Mouse (Mus musculus) brown adipose tissue, adult 24 weeks (tissue): ENCODE results near the gene Zfp706. TPM values are rescaled to one million over a fixed set of nuclear protein-coding genes. Genes with fewer than 3 reads are reported as not detected.
"Not testable (repeated sequence)": the region's sequence is repeated elsewhere in the genome, so short reads cannot be mapped to it uniquely, and the experiment has no call there.

Experiments
- H3K27ac ChIP-seq: fragments of 200-500 bp; replicated peaks from 2 replicates; pipeline ENCODE4 v1.5.1; 2012; ENCODE audit warnings: low read depth, mild to moderate bottlenecking, low read length
- H3K4me1 ChIP-seq: fragments of 200-500 bp; 2 replicates; pipeline ENCODE4 v1.6.1; 2012; ENCODE audit warnings: low read length, mixed read lengths; ENCODE audit not compliant: control insufficient read depth, insufficient read depth, insufficient read length
- H3K4me3 ChIP-seq: fragments of 200-500 bp; 2 replicates; pipeline ENCODE4 v1.5.1; 2012; ENCODE audit warnings: low read depth, mild to moderate bottlenecking, low read length, moderate library complexity; ENCODE audit not compliant: insufficient read depth
- polyA plus RNA-seq: library from polyadenylated mRNA; stranded (reverse); fragments of >200 nt; gene quantifications from 2 replicates; pipeline ENCODE4 v1.2.4, GENCODE M21; 2012; ENCODE audit not compliant: missing spikeins, insufficient read depth, insufficient read length

Gene Zfp706
- polyA plus RNA-seq, 1 experiment, result 112 TPM

DNA sequence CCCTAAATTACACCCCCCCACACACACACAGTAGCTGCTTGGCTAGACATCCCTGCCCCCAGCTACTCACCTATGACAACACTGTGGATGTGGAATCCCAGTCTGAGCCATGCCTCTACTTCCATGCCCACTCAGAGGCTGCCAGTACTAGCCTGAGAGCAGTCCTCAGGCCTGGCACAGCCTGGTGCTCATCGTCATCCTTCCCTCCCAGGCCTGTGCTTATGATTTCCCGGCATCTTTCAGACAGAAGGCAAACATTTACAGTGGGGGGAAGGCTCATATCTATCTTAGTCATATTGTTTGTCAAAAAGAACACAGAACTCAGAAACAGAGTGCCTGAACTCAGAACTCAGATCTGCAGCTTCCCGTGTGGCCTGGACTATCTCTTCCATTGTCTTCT, 23.4 kb upstream of the Zfp706 start:
- no peak overlapping the region for H3K4me3 ChIP-seq
- no peaks in the 10 kb centered on the region for H3K4me1 ChIP-seq
- H3K27ac ChIP-seq, result no peak overlapping the region

DNA sequence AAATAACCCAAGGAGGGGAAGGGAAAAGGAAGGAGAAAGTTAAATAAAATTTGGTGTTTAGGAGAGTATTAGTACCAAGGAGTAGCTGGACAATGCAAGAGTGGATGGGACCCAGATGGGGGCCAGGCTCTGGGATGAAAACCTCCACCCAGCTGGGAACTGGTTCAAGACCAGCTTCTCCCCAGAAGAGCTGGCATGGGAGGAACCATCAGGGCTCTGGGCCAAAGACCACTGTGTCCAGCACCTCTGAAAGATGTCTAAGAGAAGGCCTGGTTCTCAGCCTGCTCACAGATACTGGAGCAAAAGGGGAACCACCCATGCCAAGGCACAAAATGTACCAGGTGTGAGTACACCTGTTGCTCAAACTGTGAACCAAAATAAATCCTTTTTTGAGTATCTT, 20.4 kb upstream of the Zfp706 start:
- H3K4me3 ChIP-seq, result no peak overlapping the region
- no peak overlapping the region for H3K27ac ChIP-seq
- no peaks in the 10 kb centered on the region for H3K4me1 ChIP-seq

DNA sequence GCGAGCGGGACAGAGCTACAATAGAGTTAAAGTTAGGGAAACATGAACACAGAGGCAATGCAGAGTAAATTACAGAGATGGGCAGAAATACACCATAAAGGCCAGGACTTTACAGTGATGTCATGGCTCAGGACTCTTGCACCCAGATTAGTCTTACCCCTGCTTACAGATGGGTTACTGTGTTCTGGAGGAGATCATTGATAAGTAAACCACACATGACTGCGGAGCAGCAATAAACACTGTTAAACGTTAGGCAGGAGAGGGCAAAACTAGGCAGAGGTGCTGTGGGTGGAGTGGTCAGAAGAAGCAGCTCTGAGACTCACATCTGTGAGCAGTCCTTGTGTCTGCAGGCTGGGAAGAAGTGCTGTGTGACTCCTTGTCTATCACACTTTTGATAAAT, 18.9 kb upstream of the Zfp706 start:
- no peaks in the 10 kb centered on the region for H3K4me1 ChIP-seq
- H3K27ac ChIP-seq, result no peak overlapping the region
- no peak overlapping the region for H3K4me3 ChIP-seq

DNA sequence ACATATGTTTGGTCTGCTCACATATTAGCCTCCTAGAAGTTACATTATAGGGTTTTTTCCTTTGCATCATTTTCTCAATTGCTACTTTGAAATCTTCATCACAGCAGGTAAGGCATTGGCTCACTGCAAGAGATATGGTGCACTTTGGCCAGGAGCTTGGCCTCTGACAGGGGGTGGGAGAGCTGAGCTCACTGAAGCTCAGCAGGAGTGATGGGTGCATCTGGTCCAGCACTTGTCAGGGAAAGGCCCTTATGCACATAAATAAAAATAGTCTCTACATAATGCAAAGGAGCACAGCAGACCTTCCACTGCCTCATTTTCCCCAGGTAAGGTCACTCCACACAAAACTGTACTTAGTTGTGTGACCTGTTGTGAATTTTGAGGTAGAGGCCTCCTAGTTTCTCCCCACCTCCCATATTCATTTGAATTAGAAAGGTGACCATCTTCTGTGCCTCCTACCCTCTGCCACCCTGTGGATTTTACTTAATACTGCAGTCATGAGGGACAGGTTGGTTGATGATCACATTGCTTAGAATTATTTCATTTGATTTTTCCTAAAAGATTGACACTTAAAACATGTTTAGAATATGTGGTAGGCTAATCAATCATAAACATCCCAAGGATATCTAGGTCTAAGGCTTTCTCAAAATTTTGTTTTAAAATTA, 13.1 kb upstream of the Zfp706 start:
- H3K4me3 ChIP-seq, result no peak overlapping the region
- H3K27ac ChIP-seq, result no peak overlapping the region

DNA sequence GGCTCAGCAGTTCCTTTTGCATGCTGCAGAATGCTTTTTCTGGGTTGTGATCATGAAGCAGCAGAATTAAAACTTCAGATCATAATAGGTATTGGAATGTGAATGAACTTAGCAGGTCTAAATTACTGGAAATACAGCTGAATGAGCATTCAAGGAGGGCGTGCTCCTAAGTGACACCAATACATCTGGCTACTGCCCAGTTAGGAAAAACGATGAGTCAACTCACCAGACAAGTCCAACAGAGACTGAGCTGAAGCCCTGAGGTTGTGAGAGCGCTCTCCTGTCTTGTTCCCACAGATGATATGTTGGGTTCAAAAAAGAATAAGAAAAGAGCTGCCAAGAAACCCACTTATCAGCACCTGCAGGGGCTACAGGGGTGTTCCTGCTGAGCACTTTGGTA, 11.9 kb upstream of the Zfp706 start:
- H3K4me1 ChIP-seq, result no peaks in the 10 kb centered on the region
- H3K4me3 ChIP-seq, result no peak overlapping the region
- no peak overlapping the region for H3K27ac ChIP-seq

More for the DNA sequence above, 13.1 kb upstream of the Zfp706 start:
- no peaks in the 10 kb centered on the region for H3K4me1 ChIP-seq

DNA sequence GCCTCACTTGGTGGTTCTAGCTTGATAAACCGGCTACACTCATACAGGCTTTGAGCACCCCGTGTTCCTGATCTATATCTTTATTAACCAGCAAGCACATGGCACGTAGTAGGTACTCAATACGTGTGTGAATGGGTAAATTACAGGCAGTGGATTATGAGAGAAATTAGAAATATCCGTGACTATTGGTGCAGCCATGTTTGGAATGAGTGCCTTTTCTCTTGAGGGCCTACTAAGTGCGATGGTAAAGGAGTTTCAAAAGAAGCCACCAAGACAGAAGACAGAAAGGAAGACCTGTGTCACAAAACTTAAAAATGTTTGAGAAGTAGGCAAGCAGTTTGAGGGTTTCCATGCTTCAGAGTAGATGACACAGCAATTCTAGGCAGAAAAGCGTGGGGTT, 4.3 kb upstream of the Zfp706 start:
- no peaks in the 10 kb centered on the region for H3K4me1 ChIP-seq
- H3K4me3 ChIP-seq, result no peak overlapping the region
- no peak overlapping the region for H3K27ac ChIP-seq

DNA sequence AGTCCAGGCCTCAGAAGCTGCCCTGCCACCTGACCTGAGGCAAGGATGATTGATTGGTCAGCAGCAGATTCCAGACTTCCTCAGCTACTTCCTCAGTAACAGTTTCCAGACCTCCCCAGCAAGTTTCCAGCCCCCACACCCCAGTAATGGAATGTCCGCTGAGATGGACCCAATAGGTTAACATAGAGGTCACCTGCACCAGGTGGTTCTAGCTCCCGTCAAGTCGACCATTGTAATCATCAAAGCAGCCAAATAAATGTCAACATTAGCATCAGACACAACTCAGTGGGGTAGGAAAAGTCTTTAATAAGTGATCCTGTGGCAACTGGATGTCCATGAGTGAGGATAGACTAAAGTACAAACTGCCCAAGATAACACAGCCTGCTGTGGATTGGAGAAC, 3.7 kb upstream of the Zfp706 start:
- Histone ChIP-seq H3K27ac (no peak overlapping the region), H3K4me3 (no peak overlapping the region), H3K4me1 (no peaks in the 10 kb centered on the region)

DNA sequence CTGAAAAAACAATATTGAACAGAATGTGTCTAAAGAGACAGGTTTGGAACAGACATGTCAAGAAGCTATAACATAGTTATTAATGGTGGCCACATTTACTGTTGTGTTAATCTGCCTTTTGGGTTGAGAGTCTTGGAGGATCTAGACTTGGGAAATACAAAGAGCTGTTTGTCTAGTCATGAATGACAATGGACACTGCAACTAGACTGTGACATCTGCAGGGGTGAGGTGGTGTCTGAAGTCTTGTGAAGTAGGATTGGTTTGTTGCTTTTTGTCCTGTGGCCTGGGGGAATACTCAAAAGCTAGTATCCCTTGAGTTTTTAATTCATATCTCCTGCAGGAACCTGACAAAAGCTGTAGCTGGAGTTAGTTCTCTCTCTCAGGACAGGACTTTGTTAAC, 973 bp upstream of the Zfp706 start:
- H3K4me3 ChIP-seq, result no peak overlapping the region
- no peak overlapping the region for H3K27ac ChIP-seq
- H3K4me1 ChIP-seq, result peaks cover 9% of the 10 kb centered on the region

DNA sequence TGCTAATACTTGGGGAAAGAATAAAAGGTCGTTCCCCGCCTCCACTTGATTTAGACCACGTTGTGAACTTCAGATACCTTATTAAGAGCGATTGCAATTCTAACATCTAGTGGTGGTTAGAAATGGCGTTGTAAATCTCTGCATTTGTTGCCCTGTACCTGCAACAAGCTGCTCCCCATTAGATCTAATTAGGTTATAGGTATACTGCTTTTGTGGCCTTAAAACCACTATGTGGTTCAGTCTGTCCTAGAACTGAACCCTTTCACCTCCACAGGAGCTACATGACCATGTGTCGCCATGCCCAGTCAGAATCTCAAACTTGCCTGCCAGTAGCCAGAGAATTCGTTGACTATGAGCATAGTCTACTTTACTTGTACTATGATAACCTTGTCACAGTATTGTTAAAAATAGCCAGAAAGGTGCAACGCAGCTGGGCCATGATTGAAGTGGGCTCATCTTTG, 416 bp upstream of the Zfp706 start:
- H3K4me3 ChIP-seq, result peak overlapping the region; percentile 93
- peak overlapping the region; percentile 98 for H3K27ac ChIP-seq
- H3K4me1 ChIP-seq, result peaks cover 9% of the 10 kb centered on the region

DNA sequence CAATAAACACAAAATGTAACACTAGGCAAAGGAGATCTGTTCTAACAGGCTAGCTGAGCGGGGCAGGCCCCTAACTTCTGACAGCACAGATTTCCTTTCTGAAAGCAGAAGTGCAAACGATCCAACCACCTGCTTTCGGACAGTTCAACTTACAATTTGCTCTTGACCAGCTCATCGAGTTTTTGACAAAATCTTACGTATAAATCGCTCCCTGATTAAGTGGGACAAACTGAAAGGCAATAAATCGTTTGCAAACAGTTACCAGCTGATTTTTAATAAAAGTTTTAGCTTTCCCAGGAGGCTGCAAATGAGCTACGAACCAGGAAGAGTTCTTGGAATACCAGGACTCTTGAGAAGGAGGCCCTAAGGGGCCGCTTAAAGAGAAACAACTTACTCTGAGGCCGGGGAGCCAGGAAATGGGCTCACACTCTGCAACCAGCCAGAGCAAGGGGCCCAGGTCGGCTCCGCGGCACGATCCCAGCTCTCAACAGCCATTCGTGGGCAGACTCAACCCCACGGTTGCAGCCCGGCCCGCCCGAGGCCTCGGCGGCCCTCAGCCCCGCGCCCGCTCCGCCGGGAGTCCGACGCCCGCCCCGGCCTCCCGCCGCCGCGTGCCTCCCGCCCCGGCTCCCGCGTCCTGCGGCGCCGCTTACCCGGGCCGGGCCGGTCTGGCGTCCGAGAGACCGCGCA, 953 bp downstream of the Zfp706 start:
- Histone ChIP-seq H3K4me3 (peak overlapping the region; percentile 92), H3K27ac (peak overlapping the region; percentile 87), H3K4me1 (peaks cover 11% of the 10 kb centered on the region)

DNA sequence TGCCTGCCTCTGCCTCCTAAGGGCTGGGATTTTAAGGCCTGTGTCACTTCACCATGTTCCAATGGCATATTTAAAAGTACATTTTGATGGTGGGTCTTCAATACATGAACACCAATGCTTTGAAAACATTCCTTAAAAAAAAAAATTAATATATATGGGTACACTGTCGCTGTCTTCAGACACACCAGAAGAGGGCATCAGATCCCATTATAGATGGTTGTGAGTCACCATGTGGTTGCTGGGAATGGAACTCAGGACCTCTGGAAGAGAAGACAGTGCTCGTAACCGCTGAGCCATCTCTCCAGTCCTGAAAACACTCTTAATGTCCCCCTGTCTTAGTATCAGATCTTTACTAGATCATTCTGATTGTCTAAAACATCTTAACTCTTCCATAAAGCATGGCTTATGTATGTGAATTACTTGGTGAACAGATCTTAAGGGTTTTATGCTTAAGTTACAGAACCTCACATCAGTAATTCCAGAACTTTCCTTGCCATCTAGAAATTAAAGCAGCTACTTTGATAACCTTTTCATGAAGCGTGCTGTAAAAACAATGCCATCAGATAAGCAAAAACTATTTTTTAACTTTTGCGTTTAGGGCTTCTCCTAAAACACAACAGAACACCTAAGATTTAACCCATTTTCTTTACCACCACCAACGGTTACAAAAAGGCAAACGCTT, 1.6 kb downstream of the Zfp706 start:
- H3K27ac ChIP-seq, result peak overlapping the region; percentile 87

DNA sequence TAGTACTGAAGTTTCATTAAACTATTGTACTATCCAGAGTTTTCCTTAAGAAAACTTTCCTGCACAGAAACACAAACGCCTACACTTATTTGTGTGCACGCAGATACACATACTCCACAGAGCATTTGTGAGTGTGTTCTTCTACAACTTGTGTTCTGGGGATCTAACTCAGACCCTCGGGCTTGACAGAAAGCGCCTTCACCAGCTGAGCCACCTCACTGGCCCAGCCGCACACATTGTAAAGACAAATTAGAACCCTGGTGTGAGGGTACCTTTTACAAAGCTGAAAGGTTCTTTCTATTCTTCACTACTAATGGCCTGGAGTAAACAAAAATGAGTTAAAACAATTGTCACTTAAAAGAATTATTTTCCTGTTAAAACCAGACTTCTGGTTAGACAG, 2.7 kb downstream of the Zfp706 start:
- Histone ChIP-seq H3K4me1 (peaks cover 11% of the 10 kb centered on the region), H3K27ac (no peak overlapping the region), H3K4me3 (no peak overlapping the region)

More for the DNA sequence above, 1.6 kb downstream of the Zfp706 start:
- Histone ChIP-seq H3K4me3 (peak overlapping the region; percentile 92), H3K4me1 (peaks cover 11% of the 10 kb centered on the region)

DNA sequence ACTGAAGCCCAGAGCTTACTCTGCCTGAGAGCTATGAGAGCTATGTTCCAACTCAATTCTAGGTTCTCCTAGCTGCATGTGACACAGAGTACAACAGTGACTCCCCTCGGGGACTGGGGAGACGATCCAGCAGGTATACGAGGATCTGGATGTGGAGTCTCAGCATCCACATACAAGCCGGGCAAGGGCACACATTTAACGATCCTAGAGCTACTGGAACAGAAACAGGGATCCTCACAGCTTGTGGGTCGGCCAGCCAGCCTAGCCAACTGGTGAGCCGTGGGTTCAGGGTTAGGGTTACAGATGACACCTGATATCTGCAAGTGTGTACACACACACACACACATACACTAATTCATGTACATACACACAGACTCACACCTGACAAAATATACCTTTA, 5.3 kb downstream of the Zfp706 start:
- no peak overlapping the region for H3K27ac ChIP-seq
- H3K4me3 ChIP-seq, result no peak overlapping the region
- peaks cover 11% of the 10 kb centered on the region for H3K4me1 ChIP-seq

DNA sequence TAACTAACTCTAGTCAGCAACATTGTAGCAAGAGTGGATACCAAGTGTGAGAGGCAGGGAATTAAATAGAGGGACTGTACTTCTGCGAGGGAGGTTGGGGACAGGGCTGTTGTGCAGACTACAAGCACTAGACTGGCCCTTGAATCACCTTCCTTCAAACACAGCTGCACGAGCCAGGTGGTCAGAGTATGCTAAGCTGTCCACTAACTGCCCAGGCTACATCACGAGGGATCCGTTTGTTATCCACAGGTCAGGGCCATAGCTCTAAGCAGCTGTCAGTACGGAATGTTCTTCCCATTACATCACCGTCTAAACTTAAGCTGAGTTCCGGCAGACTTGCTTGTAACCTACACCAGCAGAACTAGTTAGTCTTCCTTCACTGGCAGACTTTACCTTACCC, 8.0 kb downstream of the Zfp706 start:
- not testable (repeated sequence) for H3K4me3 ChIP-seq, H3K27ac ChIP-seq, H3K4me1 ChIP-seq

DNA sequence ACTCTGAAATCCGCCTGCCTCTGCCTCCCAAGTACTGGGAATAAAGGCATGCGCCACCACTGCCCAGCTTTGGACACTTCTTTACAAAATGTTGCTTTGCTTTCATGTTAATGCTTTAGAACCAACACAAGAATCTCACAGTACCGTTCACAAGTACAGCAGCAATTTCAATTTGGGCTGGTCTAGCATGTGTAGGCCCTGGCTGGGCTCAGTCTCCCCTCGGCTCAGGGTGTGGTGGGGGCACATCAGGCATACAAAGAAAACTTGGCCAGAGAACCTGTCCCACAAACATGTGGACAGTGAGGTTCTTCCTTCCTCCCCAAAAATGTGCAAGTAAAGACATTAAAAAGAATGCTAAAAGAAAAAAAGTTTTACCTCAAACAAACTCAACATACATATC, 12.4 kb downstream of the Zfp706 start:
- H3K27ac ChIP-seq, result no peak overlapping the region
- no peaks in the 10 kb centered on the region for H3K4me1 ChIP-seq
- no peak overlapping the region for H3K4me3 ChIP-seq

DNA sequence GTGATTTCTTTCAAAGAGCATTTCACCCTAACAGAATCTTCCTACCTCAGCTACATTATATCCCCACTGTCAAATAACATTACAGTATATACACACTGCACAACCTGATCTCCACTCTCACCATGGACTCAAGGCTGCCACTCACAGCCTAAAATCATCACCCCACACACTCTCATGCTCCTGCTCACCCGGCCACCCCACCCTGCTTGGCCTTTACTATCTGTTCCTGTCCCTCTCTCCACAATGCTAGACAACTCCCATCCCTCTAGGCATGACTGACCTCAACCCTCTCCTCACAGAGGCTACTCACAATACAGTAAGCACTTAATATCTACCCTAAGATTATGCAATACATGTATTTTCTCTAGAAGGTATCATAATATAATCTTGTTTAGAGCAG, 12.9 kb downstream of the Zfp706 start:
- Histone ChIP-seq H3K27ac (no peak overlapping the region), H3K4me1 (no peaks in the 10 kb centered on the region), H3K4me3 (no peak overlapping the region)
